Comparison of ENCODE assay signal across 25 mouse cellular contexts in genomic region chr4:136937344-136937743, GRCm38 (mm10). TPM values are rescaled to one million over a fixed set of nuclear protein-coding genes. Genes with fewer than 3 reads are reported as not detected.
DNase-seq lines count a peak whose midpoint lies in the region; ATAC-seq and TF ChIP-seq lines count a peak whose summit lies in the region.
"Had no signal": no experiment of that assay in that cellular context is flagged by ENCODE, and none has a peak within 500 bp of the region (broad histone marks: within the 10 kb centered on the region; RNA-seq: fewer than 3 reads in every experiment).

No protein-coding gene starts in this region.

- intact Hi-C loops in heart, postnatal 25 days (cut with DNase I): no loop called here

- H3K4me1 ChIP-seq in hindbrain, postnatal 0 days (ENCODE audit: insufficient read depth, low read length): peaks cover 3% of the 10 kb centered on the region; the same call in 1 of the 2 replicates
- peaks cover 3% of the 10 kb centered on the region for H3K4me1 ChIP-seq in hindbrain, embryonic 16.5 days (ENCODE audit: control insufficient read depth, insufficient read depth, low read depth, low read length)
- peaks cover 25% of the 10 kb centered on the region for H3K4me1 ChIP-seq in cerebellum, adult 2 months (ENCODE audit: control insufficient read depth, insufficient read depth, low read length)

- 68% methylated on average over 4 of the region's 4 CpGs for WGBS in hindbrain, postnatal 0 days
- WGBS in hindbrain, embryonic 16.5 days: 81% methylated on average over 4 of the region's 4 CpGs
- WGBS in cerebellum, adult 2 months: 36% methylated on average over 4 of the region's 4 CpGs

- no peak overlapping the region for H3K27ac ChIP-seq in hindbrain, postnatal 0 days
- H3K27ac ChIP-seq in hindbrain, embryonic 16.5 days (ENCODE audit: low read depth, low read length): no peak overlapping the region
- no peak overlapping the region for H3K27ac ChIP-seq in cerebellum, adult 2 months (ENCODE audit: insufficient read depth, low read length)
- H3K27ac ChIP-seq: embryonic facial prominence, embryonic 15.5 days; forebrain, embryonic 10.5 days; heart, embryonic 10.5 days; hindbrain, embryonic 13.5 days had no signal

- H3K9ac ChIP-seq in hindbrain, postnatal 0 days (replicated peaks; ENCODE audit: low read length): no peak overlapping the region
- no peak overlapping the region for H3K9ac ChIP-seq in hindbrain, embryonic 16.5 days (ENCODE audit: low read depth, low read length)
- H3K9ac ChIP-seq: embryonic facial prominence, embryonic 15.5 days; hindbrain, embryonic 13.5 days had no signal

- peak; percentile 25; the same call in 1 of the 2 replicates for TF ChIP-seq CTCF in hindbrain, postnatal 0 days (IDR thresholded peaks at IDR 0.05; ENCODE audit: low read depth)
- TF ChIP-seq CTCF in cerebellum, adult 2 months (IDR thresholded peaks at IDR 0.05; ENCODE audit: borderline replicate concordance, insufficient read depth, low read depth, low read length): peak; percentile 89

- no peak for TF ChIP-seq POLR2A in cerebellum, adult 2 months (IDR thresholded peaks at IDR 0.05; ENCODE audit: borderline replicate concordance, insufficient read depth, low read length)

- DNase-seq in hindbrain, postnatal 0 days (ENCODE audit: low spot score): no peak
- peak; percentile 69 to 79 for DNase-seq in cerebellum, adult 2 months
- peak; percentile 70 to 73 for DNase-seq in cerebellum, postnatal 14 days
- DNase-seq in urinary bladder, postnatal 10 days (ENCODE audit: low spot score): no peak
- no peak for DNase-seq in heart, postnatal 25 days (ENCODE audit: low spot score)
- DNase-seq in lung, postnatal 4 days: no peak
- DNase-seq: adrenal gland, adult 2 months; adrenal gland, postnatal 25 days; embryo, embryonic 11 days; gastrocnemius, postnatal 10 days; heart, adult 18-20 months; heart, postnatal 10 days; kidney, adult 2 months had no signal

- 0 out of 2 replicates have a peak, but pooled peaks cover 3% of the 10 kb centered on the region for H3K36me3 ChIP-seq in hindbrain, postnatal 0 days (ENCODE audit: insufficient read depth, low read length)
- H3K36me3 ChIP-seq in hindbrain, embryonic 16.5 days (ENCODE audit: control insufficient read depth, insufficient read depth, low read length): peaks cover 7% of the 10 kb centered on the region; the same call in 1 of the 2 replicates
- H3K36me3 ChIP-seq: embryonic facial prominence, embryonic 15.5 days; forebrain, embryonic 10.5 days; heart, embryonic 10.5 days; hindbrain, embryonic 13.5 days had no signal

- H3K4me2 ChIP-seq in hindbrain, postnatal 0 days (ENCODE audit: low read depth, low read length): no peak overlapping the region
- no peak overlapping the region for H3K4me2 ChIP-seq in hindbrain, embryonic 16.5 days (ENCODE audit: low read length)
- H3K4me2 ChIP-seq: embryonic facial prominence, embryonic 15.5 days; hindbrain, embryonic 13.5 days had no signal

- no peaks in the 10 kb centered on the region for H3K27me3 ChIP-seq in hindbrain, postnatal 0 days (ENCODE audit: insufficient read depth, low read length)
- H3K27me3 ChIP-seq in hindbrain, embryonic 16.5 days (replicated peaks; ENCODE audit: control insufficient read depth, insufficient read depth, low read length): peaks cover 2% of the 10 kb centered on the region
- no peaks in the 10 kb centered on the region for H3K27me3 ChIP-seq in cerebellum, adult 2 months (ENCODE audit: control insufficient read depth, insufficient read depth, low read length)

- no peak overlapping the region for H3K4me3 ChIP-seq in hindbrain, postnatal 0 days (ENCODE audit: low read length)
- no peak overlapping the region for H3K4me3 ChIP-seq in hindbrain, embryonic 16.5 days (ENCODE audit: low read length)
- H3K4me3 ChIP-seq in cerebellum, adult 2 months (replicated peaks; ENCODE audit: insufficient read depth, low read depth, low read length): no peak overlapping the region
- H3K4me3 ChIP-seq: embryonic facial prominence, embryonic 15.5 days; erythroblast, embryonic 14.5 days; forebrain, embryonic 10.5 days; heart, embryonic 10.5 days; hindbrain, embryonic 13.5 days had no signal

- no peaks in the 10 kb centered on the region for H3K9me3 ChIP-seq in hindbrain, postnatal 0 days (ENCODE audit: low read length)
- no peaks in the 10 kb centered on the region for H3K9me3 ChIP-seq in hindbrain, embryonic 16.5 days (ENCODE audit: control insufficient read depth, low read length)
- H3K9me3 ChIP-seq: embryonic facial prominence, embryonic 15.5 days; forebrain, embryonic 10.5 days; heart, embryonic 10.5 days; hindbrain, embryonic 13.5 days had no signal

- ATAC-seq in hindbrain, postnatal 0 days: no peak
- ATAC-seq in hindbrain, embryonic 16.5 days: no peak
- ATAC-seq: forebrain, embryonic 14.5 days; intestine, embryonic 16.5 days had no signal

RNA-seq across cellular contexts. Expression of gene Epha8, which starts 19.3 kb away (rescaled TPM):
- 52.9 and 59.3 TPM in 2 replicates for total RNA-seq in hindbrain, postnatal 0 days (2014; rRNA removed)
- polyA plus RNA-seq in hindbrain, postnatal 0 days (2015; fragmentation: Nextera tagmentation; extraction: Ambion mirVana): 13.3 and 14.2 TPM in 2 replicates
- polyA plus RNA-seq in hindbrain, embryonic 16.5 days (2015; fragmentation: Nextera tagmentation; extraction: Ambion mirVana): 8.8 and 14.0 TPM in 2 replicates
- 44.5 and 51.9 TPM in 2 replicates for polyA plus RNA-seq in cerebellum, adult 2 months (2012; rRNA removed)
- total RNA-seq in heart, postnatal 25 days (2021): not detected
- total RNA-seq: common myeloid progenitor, adult 5-6 weeks; heart, postnatal 10 days; hematopoietic stem cell, adult 5-6 weeks had no signal
- polyA plus RNA-seq: heart, embryonic 14.5 days had no signal

RNA-seq across cellular contexts. Expression of gene C1qa, which starts 38.7 kb away (rescaled TPM):
- 49.6 and 55.4 TPM in 2 replicates for total RNA-seq in hindbrain, postnatal 0 days (2014; rRNA removed)
- polyA plus RNA-seq in hindbrain, postnatal 0 days (2015; fragmentation: Nextera tagmentation; extraction: Ambion mirVana): 48.4 and 49.9 TPM in 2 replicates
- 34.0 and 36.8 TPM in 2 replicates for polyA plus RNA-seq in hindbrain, embryonic 16.5 days (2015; fragmentation: Nextera tagmentation; extraction: Ambion mirVana)
- 30.2 and 34.0 TPM in 2 replicates for polyA plus RNA-seq in cerebellum, adult 2 months (2012; rRNA removed)
- 10 to 100 TPM; 46.0 to 46.8 TPM for total RNA-seq in heart, postnatal 25 days (2021)
- total RNA-seq: ES-E14; hematopoietic stem cell, adult 5-6 weeks had no signal

RNA-seq across cellular contexts. Expression of gene C1qc, which starts 44.5 kb away (rescaled TPM):
- 71.8 and 90.1 TPM in 2 replicates for total RNA-seq in hindbrain, postnatal 0 days (2014; rRNA removed)
- 47.1 and 48.3 TPM in 2 replicates for polyA plus RNA-seq in hindbrain, postnatal 0 days (2015; fragmentation: Nextera tagmentation; extraction: Ambion mirVana)
- polyA plus RNA-seq in hindbrain, embryonic 16.5 days (2015; fragmentation: Nextera tagmentation; extraction: Ambion mirVana): 25.5 and 28.8 TPM in 2 replicates
- polyA plus RNA-seq in cerebellum, adult 2 months (2012; rRNA removed): 26.6 and 28.6 TPM in 2 replicates
- total RNA-seq in heart, postnatal 25 days (2021): 10 to 100 TPM; 35.2 to 41.2 TPM
- total RNA-seq: common myeloid progenitor, adult 5-6 weeks; ES-E14 had no signal

RNA-seq across cellular contexts. Expression of gene C1qb, which starts 51.4 kb away (rescaled TPM):
- total RNA-seq in hindbrain, postnatal 0 days (2014; rRNA removed): 65.5 and 72.0 TPM in 2 replicates
- polyA plus RNA-seq in hindbrain, postnatal 0 days (2015; fragmentation: Nextera tagmentation; extraction: Ambion mirVana): 75.8 and 79.7 TPM in 2 replicates
- 49.8 and 53.9 TPM in 2 replicates for polyA plus RNA-seq in hindbrain, embryonic 16.5 days (2015; fragmentation: Nextera tagmentation; extraction: Ambion mirVana)
- 41.8 and 46.8 TPM in 2 replicates for polyA plus RNA-seq in cerebellum, adult 2 months (2012; rRNA removed)
- 10 to 100 TPM; 47.0 to 48.4 TPM for total RNA-seq in heart, postnatal 25 days (2021)
- total RNA-seq: ES-E14 had no signal

Comparison
In these comparisons a context has a peak if more than half of its experiments do, and no peak if none do; other contexts are left out.
1. DNase-seq: peak in cerebellum, adult 2 months (2 of 2) and cerebellum, postnatal 14 days (2 of 2); none in hindbrain, postnatal 0 days (single experiment), urinary bladder, postnatal 10 days (single experiment), heart, postnatal 25 days (single experiment) and lung, postnatal 4 days (0 of 2).